Mouse (Mus musculus): ENCODE results near the gene Zc2hc1c.

DNA sequence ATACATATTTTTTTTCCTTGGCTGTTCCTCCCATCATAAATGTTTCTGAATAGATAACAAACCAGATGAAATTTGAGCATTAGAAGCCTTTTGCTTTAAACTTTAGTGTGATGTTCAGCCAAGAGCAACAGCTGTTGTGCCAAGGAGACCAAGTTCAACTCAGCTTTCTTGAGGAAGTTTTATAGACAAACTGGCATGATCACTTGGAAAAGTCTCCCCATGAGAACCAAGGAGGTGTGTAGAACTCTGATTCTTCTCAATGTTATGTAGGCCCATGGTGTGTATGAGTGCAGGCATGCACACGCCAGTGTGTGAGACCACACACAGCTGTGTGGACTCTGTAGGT lies 10.4 kb downstream of the Zc2hc1c start:
- TF ChIP-seq CTCF (IDR thresholded peaks at IDR 0.05; ENCODE audit: extremely low read depth, insufficient read length, insufficient replicate concordance, low read depth, low read length) = no peak
- TF ChIP-seq POLR2A (IDR thresholded peaks at IDR 0.05; ENCODE audit: low read depth, low read length) = no peak
